Mouse (Mus musculus) embryo, embryonic 10.5 days (tissue): ENCODE data around the gene Pank3.
"Not testable (repeated sequence)": the region's sequence is repeated elsewhere in the genome, so short reads cannot be mapped to it uniquely, and the experiment has no call there.

Experiments
- DNase-seq: peaks from one replicate; pipeline ENCODE4 v3.0.0-alpha.2; 2015; ENCODE audit warnings: low spot score

The Pank3 gene

DNA sequence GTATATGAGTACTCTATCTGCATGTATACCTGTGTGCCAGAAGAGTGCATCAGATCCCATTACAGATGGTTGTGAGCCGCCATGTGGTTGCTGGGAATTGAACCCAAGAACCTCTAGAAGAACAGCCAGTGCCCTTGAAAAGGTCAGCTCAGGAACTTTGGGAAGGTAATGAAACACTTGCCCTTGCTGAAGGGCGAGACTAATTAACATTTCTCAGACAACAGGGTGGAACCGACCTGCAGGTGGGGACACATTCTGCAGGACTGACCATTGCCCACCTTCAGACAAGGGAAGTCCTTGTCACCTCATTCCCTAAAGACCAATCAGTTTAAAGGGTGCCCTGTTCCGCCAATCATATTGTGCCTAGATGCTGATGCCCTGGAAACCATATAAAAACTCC is 71.5 kb downstream of the Pank3 start:
- not testable (repeated sequence) for DNase-seq
